Mouse (Mus musculus) lung, postnatal 0 days (tissue): ENCODE measurements around the gene Apobr.

Source experiments
- CTCF ChIP-seq: IDR thresholded peaks from 2 replicates; pipeline ENCODE4 v1.5.1; 2016; ENCODE audit warnings: antibody characterized with exemption, mild to moderate bottlenecking
- EP300 ChIP-seq: IDR thresholded peaks from 2 replicates; pipeline ENCODE4 v1.6.1; 2016; ENCODE audit warnings: antibody characterized with exemption, mild to moderate bottlenecking, control low read depth

- TF ChIP-seq CTCF, result peak; percentile 7; the same call in 1 of the 2 replicates
- TF ChIP-seq EP300, result peak; percentile 2
Observed at GRCm38 (mm10) chr7:126607064-126607463, 22.3 kb downstream of the Apobr start.
